Mouse (Mus musculus): ENCODE data around the gene Oaz2.

- no peak for TF ChIP-seq GATA1 (IDR thresholded peaks at IDR 0.05; ENCODE audit: borderline replicate concordance, low read length)
- no peak for TF ChIP-seq FLI1 (IDR thresholded peaks at IDR 0.05; ENCODE audit: low read length)
These were observed 56.9 kb downstream of the Oaz2 start for GRCm38 (mm10) chr9:65724471-65725290.

Data from megakaryocyte, embryonic 14.5 days (primary cell).